Mouse (Mus musculus): Measurements from ENCODE around the gene Mcee.

Gene Mcee

DNA sequence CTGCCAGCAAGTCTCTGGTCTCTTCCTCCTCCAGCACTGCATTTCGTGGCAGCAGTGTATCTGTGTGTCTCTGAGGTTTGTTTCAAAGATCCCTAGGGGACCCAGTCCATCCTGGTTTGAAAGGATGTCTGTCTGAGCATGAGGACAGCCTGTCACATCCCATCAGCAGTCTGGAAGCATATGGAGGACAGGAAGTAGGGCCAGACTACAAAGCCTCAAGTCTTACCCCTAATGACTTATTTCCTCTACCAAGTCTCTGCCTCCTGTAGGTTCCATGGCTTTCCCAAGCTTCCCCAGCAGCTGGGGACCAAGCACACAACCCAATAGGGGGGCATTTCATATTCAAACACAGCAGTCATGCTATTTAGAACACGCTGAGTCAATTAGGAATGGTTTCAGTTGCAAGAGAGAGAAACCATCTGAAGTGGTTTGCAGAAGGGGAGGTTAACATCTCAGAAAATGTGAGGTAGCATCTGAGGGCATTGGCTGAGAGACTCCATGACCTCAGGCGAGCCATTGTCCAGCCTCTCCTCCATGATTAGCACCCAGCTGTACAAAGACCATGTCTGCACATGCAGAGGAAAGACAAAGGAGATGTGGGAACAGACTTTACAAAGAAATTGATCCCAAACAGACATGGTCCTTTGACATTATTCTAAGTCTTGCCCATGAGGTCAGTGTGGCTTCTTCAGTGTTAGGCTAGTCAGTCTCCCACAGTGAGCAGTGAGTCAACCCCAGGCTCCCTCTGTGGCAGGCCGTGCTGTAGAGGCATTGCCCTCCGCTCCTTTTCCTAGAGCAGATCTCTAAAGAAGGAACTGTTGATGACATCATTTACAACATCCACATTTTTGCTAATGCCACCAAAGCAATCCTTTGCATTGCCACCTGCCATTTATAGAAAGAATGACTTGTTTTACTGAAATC lies 47.5 kb downstream of the Mcee start:
- no peak for DNase-seq

DNA sequence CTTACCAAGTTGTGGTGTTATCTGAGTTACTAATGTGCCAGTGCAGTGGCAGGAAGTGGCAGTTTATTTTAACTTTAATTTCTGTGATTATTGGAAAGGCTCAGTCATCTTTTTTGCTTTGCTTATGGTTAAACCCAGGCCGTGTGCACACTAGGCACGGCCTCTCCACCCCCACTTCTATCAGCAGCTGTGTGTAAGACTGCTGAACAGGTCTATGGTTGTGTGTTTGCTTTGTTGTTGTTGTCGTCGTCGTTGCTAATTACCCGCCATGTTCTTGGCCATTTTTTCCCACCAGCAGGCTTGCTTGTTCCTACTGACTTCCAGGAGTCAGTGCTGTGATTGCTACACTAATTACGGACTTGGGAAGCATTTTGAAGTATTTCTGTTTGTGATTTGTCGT lies 48.1 kb downstream of the Mcee start:
- no peak for DNase-seq

DNA sequence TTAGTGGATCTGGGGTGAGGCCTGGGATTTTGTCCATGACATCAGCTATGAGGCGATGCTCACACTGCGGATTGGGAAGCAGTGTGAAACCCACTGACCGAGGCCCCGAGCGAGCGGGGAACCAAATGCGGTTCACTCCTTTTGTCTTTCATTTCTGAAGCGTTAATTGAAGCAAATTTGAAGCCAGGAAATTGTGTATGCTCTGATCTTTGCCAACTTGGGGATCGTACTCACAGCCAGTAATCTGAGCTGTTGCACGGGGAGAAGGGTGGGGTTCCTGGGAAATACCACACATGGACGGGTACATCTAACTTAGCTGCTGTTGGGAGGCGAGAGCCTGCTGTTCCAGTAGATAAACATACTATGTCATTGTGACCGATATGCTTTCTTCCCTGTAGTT lies 58.2 kb downstream of the Mcee start:
- DNase-seq: no peak

DNA sequence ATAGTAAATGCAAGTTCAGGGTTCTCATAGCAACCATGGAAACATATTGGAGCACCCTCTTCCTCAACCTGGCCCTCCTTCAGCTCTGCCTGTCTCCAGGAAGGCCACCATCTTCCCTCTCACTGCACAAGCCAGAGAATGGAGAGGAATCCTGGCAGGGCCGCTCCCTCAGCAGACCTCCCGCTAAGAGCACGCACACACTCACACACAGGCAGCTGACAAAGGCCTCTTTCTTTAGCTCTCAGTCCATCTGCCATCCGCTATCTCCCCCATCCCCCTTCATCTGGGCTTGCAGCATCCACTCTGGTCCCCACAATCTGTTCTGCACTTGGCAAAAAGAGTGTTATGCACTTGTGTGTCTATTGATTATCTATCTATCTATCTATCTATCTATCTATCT lies 59.0 kb downstream of the Mcee start:
- no peak for DNase-seq

DNA sequence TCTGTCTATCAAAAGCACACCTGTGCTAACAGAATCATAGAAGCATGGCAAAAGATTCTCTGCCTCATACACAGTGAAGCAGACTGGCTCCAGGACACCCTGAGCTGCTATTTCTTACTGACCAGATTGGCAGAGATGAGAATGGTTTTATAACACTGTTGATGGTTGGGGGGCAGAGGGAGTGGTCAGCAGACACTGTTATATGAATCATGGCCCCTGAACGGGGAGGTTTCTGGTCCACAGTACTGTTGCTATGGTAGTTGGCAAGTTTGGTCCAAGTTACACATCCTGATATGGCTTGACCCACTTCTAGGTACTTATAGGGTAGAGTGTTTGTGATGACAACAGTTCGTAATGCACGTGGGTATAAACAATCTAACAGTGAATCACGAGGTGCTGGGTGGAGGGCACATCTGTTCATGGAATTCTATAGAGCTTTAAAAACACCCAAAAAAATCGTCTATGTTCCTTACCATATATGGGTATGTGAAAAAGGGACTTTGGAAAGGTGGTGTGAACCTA lies 59.5 kb downstream of the Mcee start:
- no peak for DNase-seq

DNA sequence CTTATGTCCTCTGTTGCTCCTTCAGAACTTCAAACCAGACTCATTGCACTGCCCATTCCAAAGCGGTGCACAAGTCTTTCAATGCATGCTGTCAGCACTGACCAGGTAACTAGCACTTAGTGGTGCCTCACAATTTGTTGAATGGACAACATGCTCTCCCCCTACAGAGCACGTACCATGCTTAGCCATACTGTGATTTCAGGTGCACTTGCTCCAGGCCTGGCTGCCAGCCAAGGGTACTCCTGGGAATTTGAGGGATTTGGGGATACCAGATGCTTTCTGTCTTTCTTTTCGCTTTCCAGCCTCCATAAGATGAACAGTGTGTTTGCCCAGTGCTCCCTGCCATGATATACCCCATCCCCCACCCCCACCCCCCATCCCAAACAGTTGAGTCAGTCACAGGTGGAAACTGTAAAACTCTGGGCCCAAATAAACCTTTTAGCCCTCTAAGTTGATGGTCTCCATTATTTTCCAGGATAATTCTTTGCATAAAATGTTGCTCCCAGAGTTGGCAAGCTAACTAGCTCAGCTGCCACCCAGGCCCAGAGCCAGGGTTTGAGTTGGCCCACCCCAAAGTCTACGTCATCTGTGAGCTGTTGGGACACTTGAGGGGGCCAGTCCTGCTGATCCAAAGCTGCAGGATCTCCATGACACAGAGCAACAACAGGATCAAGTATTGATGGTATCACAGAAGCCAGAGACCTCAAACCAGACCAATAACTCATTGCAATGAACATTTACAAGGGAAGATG lies 60.2 kb downstream of the Mcee start:
- no peak for DNase-seq

DNA sequence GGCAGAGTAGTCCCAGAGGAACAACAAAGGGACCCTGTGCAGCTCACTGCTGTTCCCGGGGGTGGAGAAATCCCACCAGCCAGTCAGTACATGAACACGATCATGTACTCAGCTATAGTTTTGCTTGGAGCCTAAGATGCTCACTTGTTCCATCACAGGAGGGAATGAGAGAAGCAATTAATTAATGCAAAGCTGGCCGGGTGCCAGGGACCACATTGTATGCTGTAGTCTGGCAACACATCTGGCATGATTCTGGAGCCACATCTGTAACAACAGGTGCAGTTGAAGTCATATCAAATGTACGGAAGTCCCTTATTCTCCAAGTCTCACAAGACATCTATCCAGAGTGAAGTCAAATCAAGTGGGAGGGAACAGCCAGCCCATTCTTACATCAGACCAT lies 63.8 kb downstream of the Mcee start:
- DNase-seq: no peak

DNA sequence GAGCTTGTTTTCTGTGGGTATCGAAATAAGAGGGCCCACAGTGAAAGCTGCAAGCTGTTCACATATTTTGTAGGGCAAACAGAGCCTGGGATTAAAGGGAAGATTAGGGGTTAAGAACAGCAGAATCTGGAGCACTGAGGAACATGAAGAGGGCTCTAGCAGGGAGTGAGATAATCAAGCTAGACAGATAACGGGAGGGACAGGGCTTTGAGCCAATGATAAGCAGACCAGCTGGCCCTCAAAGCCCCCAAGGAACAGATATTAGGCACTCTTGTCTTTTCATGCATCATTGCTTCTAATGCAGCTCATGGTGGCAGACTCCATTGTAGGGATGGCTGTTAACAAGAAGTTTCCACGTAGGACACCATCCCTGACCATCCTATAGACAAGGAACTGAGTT lies 64.3 kb downstream of the Mcee start:
- DNase-seq: no peak

DNA sequence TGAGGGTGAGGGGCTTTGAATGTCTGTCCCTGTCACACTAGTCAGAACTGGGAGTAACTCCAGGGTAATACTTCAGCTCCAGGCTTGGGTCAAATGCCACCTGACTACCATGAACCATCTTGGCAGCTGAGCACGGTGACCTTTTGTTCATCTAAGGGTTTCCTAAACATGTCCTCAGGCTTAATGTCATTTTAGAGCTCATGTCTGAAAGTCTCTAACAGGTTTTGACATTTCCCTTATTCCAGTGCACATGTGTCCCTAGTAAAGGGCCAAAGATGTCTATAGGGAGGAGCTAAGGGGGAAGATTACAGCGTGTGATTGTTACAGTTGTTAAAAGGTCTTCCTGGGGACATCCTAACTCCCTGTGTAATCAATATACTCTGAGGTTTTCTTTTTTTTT lies 65.4 kb downstream of the Mcee start:
- no peak for DNase-seq
